Mouse (Mus musculus) retina, postnatal 7 days (tissue): ENCODE data around the gene Sept11.

Experiments used
- DNase-seq: peaks from one replicate; pipeline ENCODE4 v3.0.0-alpha.2; 2012; ENCODE audit warnings: low read depth, low spot score

The Sept11 gene

GRCm38 (mm10) chr5:93126930-93127562 lies 33.8 kb downstream of the Sept11 start:
- DNase-seq = no peak

DNA sequence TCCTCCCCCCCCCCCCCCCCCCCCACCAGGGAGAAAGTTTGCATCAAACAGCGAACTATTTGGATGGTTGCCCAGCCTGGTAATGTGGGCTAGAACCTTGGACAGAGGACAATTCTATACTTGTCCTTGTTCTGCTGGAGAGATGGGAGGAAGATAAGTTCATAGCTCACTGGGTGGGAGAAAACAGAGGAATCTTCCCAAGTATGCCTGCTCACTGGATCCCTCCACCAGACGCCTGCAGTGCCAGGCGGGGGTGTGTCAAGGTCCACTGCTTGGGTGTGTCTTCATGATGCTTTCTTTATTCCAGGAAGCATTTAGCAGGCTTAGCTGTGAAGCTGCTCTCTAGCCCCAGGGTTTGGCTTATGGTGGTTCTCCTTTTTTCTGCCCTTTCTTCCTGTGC lies 34.5 kb downstream of the Sept11 start:
- no peak for DNase-seq

DNA sequence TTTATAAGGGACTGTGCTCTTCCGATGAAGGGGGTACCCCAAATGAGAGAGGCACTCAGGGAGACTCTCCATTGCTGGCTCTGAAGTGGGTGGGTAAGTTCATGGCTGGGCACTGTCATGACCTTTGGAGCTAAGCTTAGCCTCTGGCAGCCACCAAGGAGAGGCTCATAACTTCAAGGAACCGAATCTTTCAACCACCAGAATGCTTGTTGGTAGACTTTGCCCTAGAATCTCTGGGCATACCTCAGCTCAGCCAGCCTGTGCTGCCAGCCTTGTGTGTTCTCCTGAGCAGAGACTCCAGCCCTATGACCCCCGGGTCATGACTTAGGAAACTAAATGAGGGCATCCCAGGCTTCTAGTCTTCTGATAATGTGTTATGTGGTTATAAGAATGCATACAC lies 35.5 kb downstream of the Sept11 start:
- DNase-seq = no peak

DNA sequence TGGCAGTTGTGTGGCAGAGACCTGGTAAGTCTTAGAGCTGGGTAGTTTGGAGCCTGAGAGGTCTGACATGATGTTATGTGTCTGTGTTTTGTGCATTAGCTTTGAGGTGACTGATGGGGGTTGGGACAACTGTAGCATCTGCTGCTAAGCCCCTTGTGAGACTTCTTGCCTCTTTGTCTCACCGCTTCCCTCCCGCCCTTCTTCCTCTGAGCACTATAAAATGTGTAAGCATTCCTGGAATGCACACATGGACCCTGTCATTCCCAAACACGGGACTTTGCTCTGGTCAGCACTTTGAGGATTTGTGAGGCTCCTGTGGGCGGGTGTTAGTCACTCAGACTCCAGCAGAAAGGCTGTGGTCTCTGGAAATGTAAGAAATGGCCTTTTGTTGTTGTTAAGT lies 36.7 kb downstream of the Sept11 start:
- DNase-seq = no peak

DNA sequence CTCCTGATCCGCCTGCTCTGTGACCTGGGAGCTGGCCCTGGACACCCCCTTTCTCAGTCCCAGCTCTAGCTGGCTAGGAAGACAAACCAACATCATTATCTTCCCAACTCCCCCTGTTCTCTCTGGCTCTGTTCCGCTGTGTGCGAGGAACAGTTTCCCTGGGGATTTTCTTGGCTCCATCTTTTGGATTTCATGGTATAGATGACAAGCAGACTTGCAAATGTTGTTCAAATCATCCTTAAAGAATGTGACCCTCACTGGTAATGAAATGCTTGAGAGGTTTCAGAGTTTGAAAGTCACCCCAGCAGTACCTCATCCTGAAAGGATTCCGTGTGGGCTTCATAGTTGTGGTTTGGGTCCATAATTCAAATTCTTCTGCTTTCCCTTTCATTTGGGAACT lies 38.2 kb downstream of the Sept11 start:
- DNase-seq = no peak

- DNase-seq = no peak
Observed at GRCm38 (mm10) chr5:93133445-93134244, 40.4 kb downstream of the Sept11 start.

GRCm38 (mm10) chr5:93135368-93136107 lies 42.3 kb downstream of the Sept11 start:
- DNase-seq = no peak

DNA sequence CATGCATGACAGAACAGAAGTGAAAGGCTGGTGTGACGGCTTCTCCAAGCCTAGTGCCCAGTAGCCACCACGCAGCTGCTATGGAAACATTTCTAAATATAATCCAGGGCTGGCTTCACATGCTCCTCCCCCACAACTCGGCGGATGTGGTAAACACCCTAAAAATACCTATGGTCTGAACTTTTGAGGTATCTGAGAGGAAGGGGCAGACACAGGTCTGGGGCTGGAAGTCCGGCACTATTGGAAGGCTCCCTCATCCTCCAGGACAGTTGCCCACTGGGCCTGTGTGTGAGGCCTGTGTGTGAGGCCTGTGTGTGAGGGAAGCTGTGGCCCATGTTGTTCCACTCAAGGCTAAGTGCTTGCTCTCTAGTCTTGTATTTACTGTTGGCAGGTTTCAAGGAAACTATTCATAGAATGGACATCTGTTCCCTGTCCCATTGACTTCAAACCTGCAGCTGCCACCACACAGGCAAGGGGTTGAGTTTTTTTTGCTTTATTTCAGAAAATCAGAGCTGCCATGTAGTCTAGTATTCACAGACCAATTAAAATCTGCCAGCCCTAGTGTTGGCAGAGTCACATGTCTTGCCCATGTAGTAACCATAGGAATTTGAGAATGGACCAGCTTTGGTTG lies 43.8 kb downstream of the Sept11 start:
- no peak for DNase-seq

DNA sequence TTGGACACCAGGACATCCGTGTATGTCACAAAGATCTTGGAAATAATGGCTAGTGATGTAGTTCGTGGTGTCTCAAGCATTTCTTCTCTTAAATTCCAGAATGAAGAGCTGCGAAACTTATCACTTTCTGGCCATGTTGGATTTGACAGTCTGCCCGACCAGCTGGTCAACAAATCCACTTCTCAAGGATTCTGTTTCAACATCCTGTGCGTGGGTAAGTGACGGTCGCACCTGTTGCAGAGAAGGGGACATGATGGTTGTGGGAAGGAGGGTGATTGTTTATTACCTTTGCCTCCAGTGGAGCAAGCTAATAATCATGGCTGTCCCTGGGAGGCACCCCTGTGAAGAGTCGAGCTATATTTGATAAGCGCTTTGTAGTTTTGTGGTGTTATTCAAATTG lies 46.1 kb downstream of the Sept11 start:
- no peak for DNase-seq

DNA sequence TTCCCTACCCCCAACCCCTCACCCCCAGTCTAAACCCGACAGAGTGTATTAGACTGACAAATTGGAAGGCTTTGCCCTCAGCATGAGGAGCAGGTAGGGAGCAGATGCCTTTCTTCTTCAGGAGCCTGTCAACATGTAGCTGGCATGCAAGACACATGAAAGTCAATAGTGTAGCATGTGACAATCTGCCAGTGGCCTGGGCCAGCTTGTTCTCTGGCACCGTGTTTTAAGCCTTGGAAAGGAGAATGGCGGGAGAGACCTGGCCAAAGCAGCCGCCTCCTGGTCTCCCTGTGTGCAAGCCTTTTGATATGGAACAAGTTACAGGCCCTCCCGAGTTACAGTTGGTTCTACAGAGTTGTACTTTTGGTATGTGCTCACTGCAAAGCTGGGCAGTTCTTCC lies 47.5 kb downstream of the Sept11 start:
- DNase-seq = no peak

DNA sequence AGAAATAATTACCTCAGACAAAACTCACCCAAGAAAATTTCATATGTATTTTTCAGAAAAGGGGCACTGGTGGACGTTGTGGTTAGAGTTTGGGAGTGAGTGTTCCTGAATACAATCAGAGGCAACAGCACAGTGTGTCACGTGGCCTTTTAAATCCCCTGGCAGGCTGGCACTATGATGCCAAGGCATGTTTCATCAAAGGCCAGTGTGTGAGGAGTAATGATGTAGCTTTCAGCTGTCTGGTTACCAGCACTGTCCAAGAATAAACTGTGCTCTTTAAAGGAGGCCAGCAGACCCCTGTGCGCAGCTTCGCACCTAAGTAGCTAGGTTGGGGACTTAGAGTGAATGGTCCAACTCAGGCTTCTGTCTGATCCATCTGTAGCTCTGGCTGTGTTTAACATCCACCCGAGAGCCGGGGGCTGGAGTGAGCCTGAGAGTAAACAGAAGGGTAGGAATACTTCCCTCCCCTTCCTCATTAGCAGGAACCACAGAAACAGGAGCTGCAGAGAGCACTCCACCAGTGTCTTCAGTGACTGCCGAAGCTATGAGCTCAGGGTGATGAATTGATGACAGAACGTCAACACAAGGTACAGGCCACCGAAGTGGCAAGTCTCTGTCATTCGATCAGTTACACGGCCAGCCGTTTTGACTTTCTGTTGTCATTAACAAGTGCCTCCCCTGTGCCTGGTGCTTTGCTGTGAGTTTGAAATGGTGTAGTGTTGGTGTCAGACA lies 50.3 kb downstream of the Sept11 start:
- no peak for DNase-seq

- DNase-seq = no peak
Observed at GRCm38 (mm10) chr5:93144874-93145273, 51.6 kb downstream of the Sept11 start.

- DNase-seq = no peak
Observed at GRCm38 (mm10) chr5:93145504-93145903, 52.3 kb downstream of the Sept11 start.

DNA sequence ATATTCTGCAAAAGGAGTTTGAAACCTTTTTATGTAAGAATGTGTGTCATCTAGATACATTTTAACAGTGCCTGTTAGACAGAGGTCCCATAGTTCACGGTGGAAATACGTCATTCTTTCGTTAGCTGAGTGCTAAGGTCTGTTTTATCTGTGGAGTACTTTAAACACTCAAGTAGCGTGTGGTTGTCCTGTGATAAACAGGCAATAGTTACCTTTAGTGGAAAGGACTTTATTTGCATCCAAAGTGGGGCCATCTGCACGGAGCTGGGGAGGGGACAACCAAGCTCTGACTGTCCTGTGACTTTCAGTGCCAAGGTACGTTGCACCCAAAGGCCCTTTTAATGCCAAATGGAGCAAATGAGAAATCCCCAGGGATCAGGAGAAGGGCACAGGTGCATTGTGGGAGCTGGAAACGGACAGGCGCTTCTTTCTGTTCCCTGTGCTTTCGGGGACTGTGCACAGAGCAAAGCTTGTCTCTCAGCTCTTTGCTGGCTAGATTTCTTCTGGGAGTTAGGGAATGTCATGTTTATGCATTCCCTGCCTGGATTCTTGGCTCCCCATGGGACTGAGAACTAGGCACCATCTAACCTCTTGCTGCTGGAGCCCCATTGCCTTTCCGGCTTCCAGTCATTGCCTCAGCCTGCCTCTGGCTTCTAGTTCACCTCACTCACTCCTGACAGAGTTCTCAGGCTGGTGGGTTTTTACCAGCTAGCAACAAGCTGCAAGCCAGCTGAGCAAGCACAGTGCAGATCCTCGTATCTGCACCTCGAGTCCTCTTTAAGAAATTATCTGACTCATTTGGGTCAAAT lies 56.9 kb downstream of the Sept11 start:
- DNase-seq = no peak

DNA sequence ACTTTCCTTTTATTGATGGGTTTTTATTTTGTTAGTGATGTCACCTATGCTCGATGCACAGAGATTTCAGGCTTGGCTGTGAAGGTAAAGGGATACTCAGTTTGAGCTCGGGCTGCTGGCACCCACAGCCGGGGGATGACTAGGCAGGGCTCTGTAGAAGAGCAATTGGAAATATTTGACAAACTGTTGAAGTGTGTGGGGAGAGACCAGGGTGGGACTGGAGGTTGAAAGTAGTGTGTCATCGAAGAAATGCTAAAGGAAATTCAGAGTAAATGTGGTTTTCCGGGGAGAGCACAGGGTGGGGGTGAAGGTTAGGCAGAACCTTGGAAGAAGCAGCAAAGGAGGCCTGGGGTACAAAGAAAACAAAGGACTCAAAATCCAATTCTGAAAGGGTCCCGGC lies 58.7 kb downstream of the Sept11 start:
- no peak for DNase-seq

- no peak for DNase-seq
Observed at GRCm38 (mm10) chr5:93152451-93152850, 59.2 kb downstream of the Sept11 start.

GRCm38 (mm10) chr5:93154401-93154800 lies 61.2 kb downstream of the Sept11 start:
- DNase-seq = no peak

- DNase-seq = peak; percentile 35
Observed at GRCm38 (mm10) chr5:93163541-93163940, 70.3 kb downstream of the Sept11 start.

GRCm38 (mm10) chr5:93167919-93168516 lies 74.8 kb downstream of the Sept11 start:
- DNase-seq = no peak

DNA sequence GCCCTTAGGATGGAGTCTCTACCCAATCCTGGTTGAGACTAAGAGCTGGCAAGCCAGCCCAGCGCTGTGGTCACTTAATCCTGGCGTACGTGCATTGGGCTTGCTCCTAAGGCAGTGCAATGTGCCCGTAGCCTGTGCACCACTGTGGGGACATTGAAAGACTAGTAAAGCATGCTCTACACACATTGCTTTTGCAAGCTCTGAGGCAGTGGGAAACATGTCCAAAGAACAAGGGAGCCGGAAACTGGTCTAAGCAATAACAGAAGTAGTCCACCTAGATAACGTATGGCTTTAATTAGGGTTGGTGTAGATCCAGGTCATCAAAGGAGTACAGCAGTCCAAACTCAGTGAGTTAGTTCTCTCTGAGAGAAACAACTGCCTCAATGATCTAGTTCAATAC lies 75.4 kb downstream of the Sept11 start:
- DNase-seq = no peak
